Mouse (Mus musculus) midbrain, embryonic 15.5 days (tissue): ENCODE data around the gene Pif1. TPM values are rescaled to one million over a fixed set of nuclear protein-coding genes. Genes with fewer than 3 reads are reported as not detected.

Experiments
- ATAC-seq: fragments of 200-750 bp; cut with Nextera tagmentation; replicated peaks from 2 replicates; pipeline ENCODE4 v1.8.0; 2017; ENCODE audit warnings: moderate TSS enrichment
- H3K27ac ChIP-seq: fragments of 300-500 bp; sonication (generic); 2 replicates; pipeline ENCODE4 v1.5.1; 2015; ENCODE audit warnings: mild to moderate bottlenecking, inconsistent platforms
- H3K27me3 ChIP-seq: fragments of 300-500 bp; sonication (generic); replicated peaks from 2 replicates; pipeline ENCODE4 v1.6.1; 2015; ENCODE audit warnings: inconsistent platforms
- H3K36me3 ChIP-seq: fragments of 300-500 bp; sonication (generic); replicated peaks from 2 replicates; pipeline ENCODE4 v1.6.1; 2015; ENCODE audit warnings: inconsistent platforms
- H3K4me1 ChIP-seq: fragments of 300-500 bp; sonication (generic); 2 replicates; pipeline ENCODE4 v1.6.1; 2015; ENCODE audit warnings: inconsistent platforms
- H3K4me2 ChIP-seq: fragments of 300-500 bp; sonication (generic); 2 replicates; pipeline ENCODE4 v1.6.1; 2015; ENCODE audit warnings: inconsistent platforms, mild to moderate bottlenecking, moderate library complexity
- H3K4me3 ChIP-seq: fragments of 300-500 bp; sonication (generic); 2 replicates; pipeline ENCODE4 v1.5.1; 2015; ENCODE audit warnings: mild to moderate bottlenecking, inconsistent platforms
- H3K9ac ChIP-seq: fragments of 300-500 bp; sonication (generic); 2 replicates; pipeline ENCODE4 v1.6.1; 2015; ENCODE audit warnings: mild to moderate bottlenecking, inconsistent platforms
- H3K9me3 ChIP-seq: fragments of 300-500 bp; sonication (generic); 2 replicates; pipeline ENCODE4 v1.6.1; 2016; ENCODE audit warnings: inconsistent platforms
- WGBS: fragments of 180-500 bp; shearing (Covaris S2); methylation state at CpG from one replicate; pipeline ENCODE4 v1.1.7; 2015; ENCODE audit warnings: mixed read lengths; 5-methylcytosine and 5-hydroxymethylcytosine counted together
- polyA plus RNA-seq: library from polyadenylated mRNA; unstranded; fragments of >200 nt; fragmentation: Nextera tagmentation; extraction: Ambion mirVana; gene quantifications from 2 replicates; pipeline ENCODE4 v1.2.1, GENCODE M21; 2015

Pif1 gene
- polyA plus RNA-seq, 1 experiment from 2014 or later: 2.3 TPM

- peak; percentile 70 for ATAC-seq
- WGBS: under 1% methylated on average over 58 of the region's 78 CpGs
- H3K4me3 ChIP-seq: peak overlapping the region; percentile 67
- H3K36me3 ChIP-seq: no peaks in the 10 kb centered on the region
- peaks cover 30% of the 10 kb centered on the region for H3K4me1 ChIP-seq
- H3K27me3 ChIP-seq: peaks cover 51% of the 10 kb centered on the region
- no peaks in the 10 kb centered on the region for H3K9me3 ChIP-seq
- H3K27ac ChIP-seq: no peak overlapping the region
- H3K9ac ChIP-seq: peak overlapping the region; percentile 43
- H3K4me2 ChIP-seq: peak overlapping the region; percentile 100
Observed at GRCm38 (mm10) chr9:65630631-65631353, 43.8 kb downstream of the Pif1 start.

- no peak for ATAC-seq
- Histone ChIP-seq H3K27ac (no peak overlapping the region), H3K4me2 (peak overlapping the region; percentile 100), H3K4me1 (peaks cover 30% of the 10 kb centered on the region), H3K27me3 (peaks cover 51% of the 10 kb centered on the region), H3K9me3 (no peaks in the 10 kb centered on the region), H3K9ac (no peak overlapping the region), H3K4me3 (peak overlapping the region; percentile 67), H3K36me3 (no peaks in the 10 kb centered on the region)
- WGBS: 17% methylated on average over 16 of the region's 16 CpGs
Observed at GRCm38 (mm10) chr9:65631354-65632021, 44.5 kb downstream of the Pif1 start.

GRCm38 (mm10) chr9:65635766-65636165, 48.8 kb downstream of the Pif1 start:
- ATAC-seq: no peak
- no peaks in the 10 kb centered on the region for H3K36me3 ChIP-seq
- H3K27me3 ChIP-seq: peaks cover 17% of the 10 kb centered on the region
- no peak overlapping the region for H3K9ac ChIP-seq
- 43% methylated on average over 1 of the region's 1 CpGs for WGBS
- no peaks in the 10 kb centered on the region for H3K9me3 ChIP-seq
- no peak overlapping the region for H3K27ac ChIP-seq
- H3K4me3 ChIP-seq: no peak overlapping the region
- no peak overlapping the region for H3K4me2 ChIP-seq
- peaks cover 9% of the 10 kb centered on the region for H3K4me1 ChIP-seq

- Histone ChIP-seq H3K36me3 (no peaks in the 10 kb centered on the region), H3K4me2 (no peak overlapping the region), H3K9ac (no peak overlapping the region), H3K27ac (no peak overlapping the region), H3K9me3 (no peaks in the 10 kb centered on the region), H3K4me3 (no peak overlapping the region), H3K4me1 (no peaks in the 10 kb centered on the region), H3K27me3 (peaks cover 6% of the 10 kb centered on the region)
- 88% methylated on average over 4 of the region's 4 CpGs for WGBS
- no peak for ATAC-seq
Observed at GRCm38 (mm10) chr9:65636926-65637325, 50.0 kb downstream of the Pif1 start.

- no peak overlapping the region for H3K9ac ChIP-seq
- no peak overlapping the region for H3K27ac ChIP-seq
- H3K27me3 ChIP-seq: no peaks in the 10 kb centered on the region
- no peak overlapping the region for H3K4me3 ChIP-seq
- H3K36me3 ChIP-seq: no peaks in the 10 kb centered on the region
- no peaks in the 10 kb centered on the region for H3K9me3 ChIP-seq
- 54% methylated on average over 5 of the region's 5 CpGs for WGBS
- no peaks in the 10 kb centered on the region for H3K4me1 ChIP-seq
- H3K4me2 ChIP-seq: no peak overlapping the region
- ATAC-seq: no peak
Observed at GRCm38 (mm10) chr9:65639065-65639464, 52.1 kb downstream of the Pif1 start.

- Histone ChIP-seq H3K27me3 (no peaks in the 10 kb centered on the region), H3K4me1 (no peaks in the 10 kb centered on the region), H3K4me2 (no peak overlapping the region), H3K9ac (no peak overlapping the region), H3K27ac (no peak overlapping the region), H3K36me3 (no peaks in the 10 kb centered on the region), H3K9me3 (no peaks in the 10 kb centered on the region), H3K4me3 (no peak overlapping the region)
- no peak for ATAC-seq
- WGBS: 4% methylated on average over 5 of the region's 5 CpGs
Observed at GRCm38 (mm10) chr9:65640838-65641410, 54.0 kb downstream of the Pif1 start.

GRCm38 (mm10) chr9:65641446-65642052, 54.6 kb downstream of the Pif1 start:
- Histone ChIP-seq H3K4me3 (no peak overlapping the region), H3K9me3 (no peaks in the 10 kb centered on the region), H3K27ac (no peak overlapping the region), H3K36me3 (no peaks in the 10 kb centered on the region), H3K27me3 (no peaks in the 10 kb centered on the region), H3K4me1 (no peaks in the 10 kb centered on the region), H3K4me2 (no peak overlapping the region), H3K9ac (no peak overlapping the region)
- no peak for ATAC-seq
- WGBS: 10% methylated on average over 12 of the region's 12 CpGs

- no peaks in the 10 kb centered on the region for H3K4me1 ChIP-seq
- ATAC-seq: no peak
- H3K4me2 ChIP-seq: no peak overlapping the region
Observed at GRCm38 (mm10) chr9:65642546-65642945, 55.6 kb downstream of the Pif1 start.

GRCm38 (mm10) chr9:65644960-65645359, 58.0 kb downstream of the Pif1 start:
- no peaks in the 10 kb centered on the region for H3K27me3 ChIP-seq
- H3K9me3 ChIP-seq: no peaks in the 10 kb centered on the region
- H3K4me1 ChIP-seq: no peaks in the 10 kb centered on the region
- no peak overlapping the region for H3K4me2 ChIP-seq
- no peak overlapping the region for H3K27ac ChIP-seq
- no peak for ATAC-seq
- no peaks in the 10 kb centered on the region for H3K36me3 ChIP-seq
- WGBS: 94% methylated on average over 4 of the region's 4 CpGs
- H3K4me3 ChIP-seq: no peak overlapping the region
- no peak overlapping the region for H3K9ac ChIP-seq

More at GRCm38 (mm10) chr9:65642546-65642945, 55.6 kb downstream of the Pif1 start:
- Histone ChIP-seq H3K36me3 (no peaks in the 10 kb centered on the region), H3K9ac (no peak overlapping the region), H3K27me3 (no peaks in the 10 kb centered on the region), H3K27ac (no peak overlapping the region), H3K9me3 (no peaks in the 10 kb centered on the region), H3K4me3 (no peak overlapping the region)

Other genes starting within 250 kb of the Pif1 start
- gene Pdcd7, start 241.1 kb upstream of the Pif1 start, polyA plus RNA-seq: 8.1 and 9.5 TPM in 2 replicates
- 2.7 and 2.9 TPM in 2 replicates for gene Ubap1l, start 226.1 kb upstream of the Pif1 start, polyA plus RNA-seq
- gene Kbtbd13, start 195.5 kb upstream of the Pif1 start, polyA plus RNA-seq: 0.56 and 0.60 TPM in 2 replicates
- gene Rasl12, start 188.7 kb upstream of the Pif1 start, polyA plus RNA-seq: 7.3 and 7.4 TPM in 2 replicates
- gene Slc51b, start 164.2 kb upstream of the Pif1 start, polyA plus RNA-seq: not detected in 2 replicates
- 21.4 and 24.7 TPM in 2 replicates for gene Mtfmt, start 151.4 kb upstream of the Pif1 start, polyA plus RNA-seq
- 115 and 133 TPM in 2 replicates for gene Spg21, start 126.2 kb upstream of the Pif1 start, polyA plus RNA-seq
- 1.0 and 1.7 TPM in 2 replicates for gene Ankdd1a, start 67.0 kb upstream of the Pif1 start, polyA plus RNA-seq
- gene Plekho2, start 7.1 kb upstream of the Pif1 start, polyA plus RNA-seq: 4.5 and 5.0 TPM in 2 replicates
- 3.6 and 3.8 TPM in 2 replicates for gene Rbpms2, start 42.5 kb downstream of the Pif1 start, polyA plus RNA-seq
- 401 and 421 TPM in 2 replicates for gene Oaz2, start 80.8 kb downstream of the Pif1 start, polyA plus RNA-seq
- 8.7 and 9.1 TPM in 2 replicates for gene Zfp609, start 240.4 kb downstream of the Pif1 start, polyA plus RNA-seq